Mouse (Mus musculus) urinary bladder, postnatal 14 days (tissue): ENCODE results near the gene Klrb1a.
"Not testable (repeated sequence)": the region's sequence is repeated elsewhere in the genome, so short reads cannot be mapped to it uniquely, and the experiment has no call there.

Experiments
- DNase-seq: peaks from one replicate; pipeline ENCODE4 v3.0.0; 2021; ENCODE audit warnings: low spot score

Klrb1a gene

DNA sequence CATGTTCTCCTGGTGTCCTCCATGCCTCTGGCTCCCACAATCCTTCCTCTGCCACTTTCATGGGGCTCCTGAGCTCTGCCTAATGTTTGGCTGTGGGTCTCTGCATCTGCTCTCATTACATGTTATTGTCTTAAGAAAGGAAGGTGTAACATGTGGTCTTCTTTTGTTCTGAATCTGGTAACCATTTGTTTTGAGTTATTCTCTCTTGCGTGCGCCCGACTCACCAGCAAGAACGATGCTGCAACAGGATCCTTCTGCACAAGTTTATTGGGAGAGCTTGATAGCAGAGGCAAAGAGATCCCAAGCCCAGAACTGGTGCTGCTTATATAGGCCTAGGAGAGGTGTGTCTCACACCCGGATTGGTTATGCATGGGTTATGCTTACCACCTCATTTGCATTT is at the start of gene Klrb1a:
Gene Klrb1a (minus strand): TSS at position 101 of the 400 bp plus-strand sequence.
- DNase-seq: not testable (repeated sequence)

DNA sequence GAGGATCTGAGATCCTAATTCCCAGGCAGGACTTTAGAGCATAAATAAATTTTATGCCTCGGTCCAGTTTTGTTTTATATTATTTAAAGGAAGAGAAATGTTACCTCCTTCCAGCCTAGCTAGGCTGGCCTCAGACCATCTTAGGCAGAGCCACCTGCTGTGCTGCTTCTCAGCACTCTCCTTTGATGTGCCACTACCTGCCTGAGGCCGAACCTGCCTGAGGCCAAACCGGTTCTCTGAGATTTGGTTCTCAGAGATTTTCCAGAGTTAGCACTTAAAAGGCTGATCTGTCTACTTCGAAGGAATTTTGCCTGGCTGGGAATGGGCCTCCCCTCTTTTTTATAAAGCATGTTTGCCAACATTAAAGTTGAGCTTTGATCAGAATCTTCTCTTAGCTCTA is 46.6 kb upstream of the Klrb1a start:
- no peak for DNase-seq

DNA sequence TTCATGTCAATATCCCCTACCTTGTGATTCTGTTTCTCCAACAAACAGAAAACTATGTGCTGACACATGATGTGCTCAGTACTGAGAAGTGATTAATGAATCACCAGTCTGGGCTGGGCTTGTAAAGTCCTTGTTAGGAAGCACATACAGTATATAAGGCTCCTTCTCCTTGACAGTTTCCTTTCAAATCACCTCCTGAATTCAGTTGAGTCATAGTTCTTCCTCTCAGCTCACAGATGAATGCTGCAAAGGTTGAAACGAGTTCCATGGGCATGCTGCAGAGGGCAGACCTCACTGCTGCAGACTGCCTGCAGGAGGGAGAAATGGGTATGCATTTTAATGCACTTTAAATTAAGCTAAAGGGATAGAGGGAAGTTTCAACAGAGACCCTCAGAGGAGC is 38.9 kb upstream of the Klrb1a start, which contains the start of gene Clec2h:
Gene Clec2h (plus strand): TSS at position 180 of the 400 bp plus-strand sequence.
- DNase-seq: no peak

DNA sequence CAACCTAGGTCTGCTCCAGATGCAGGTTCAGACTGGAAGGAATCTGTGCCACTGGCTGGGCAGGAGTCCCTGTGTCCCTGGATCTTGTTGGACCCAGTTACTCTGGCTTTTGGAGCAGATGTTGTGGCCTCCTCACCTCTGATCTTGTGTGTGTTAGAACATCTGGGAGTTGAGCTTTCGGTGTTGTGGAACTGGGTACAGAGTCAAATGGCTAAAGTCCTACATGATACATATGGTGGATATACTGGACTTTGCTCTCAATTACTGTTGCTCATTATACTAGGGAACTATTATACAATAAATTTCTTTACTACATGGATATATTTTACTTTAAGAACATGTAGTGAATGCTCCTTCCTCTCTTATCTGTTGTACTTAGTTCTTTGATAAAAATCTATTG is 37.9 kb upstream of the Klrb1a start:
- no peak for DNase-seq

DNA sequence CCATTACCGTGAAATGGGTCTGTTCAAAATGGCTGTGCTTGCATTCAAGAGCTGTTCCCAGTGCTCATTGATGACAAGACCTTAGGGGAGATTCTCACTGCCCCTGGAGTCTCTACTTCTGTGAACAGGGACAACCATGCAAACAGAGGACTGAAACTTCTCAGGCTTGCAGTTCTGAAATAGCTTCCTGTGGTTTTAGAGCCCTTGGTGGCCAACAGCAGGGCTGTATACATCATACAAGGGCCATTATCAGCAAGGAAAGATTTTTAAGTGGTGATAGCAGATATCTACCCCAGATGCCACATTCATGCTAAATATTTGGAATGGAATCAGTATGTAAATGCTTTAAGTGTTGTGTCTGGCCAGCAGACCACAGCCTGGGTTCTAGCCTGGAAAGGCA is 29.6 kb upstream of the Klrb1a start:
- no peak for DNase-seq

DNA sequence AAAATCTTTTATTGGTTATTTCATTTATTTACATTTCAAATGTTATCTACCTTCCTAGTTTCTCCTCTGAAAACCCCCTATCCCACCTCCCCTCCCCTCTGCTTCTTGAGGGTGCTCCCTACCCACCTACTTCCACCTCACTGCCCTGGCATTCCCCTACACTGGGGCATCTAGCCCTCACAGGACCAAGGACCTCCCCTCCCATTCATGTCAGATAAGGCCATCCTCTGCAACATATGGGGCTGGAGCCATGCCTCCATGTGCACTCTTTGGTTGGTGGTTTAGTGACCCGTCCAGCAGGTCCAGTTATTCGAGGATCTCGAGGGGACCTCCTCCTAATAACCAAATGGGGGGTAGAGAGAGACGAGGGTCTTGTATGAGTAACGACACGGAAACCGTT is 27.5 kb upstream of the Klrb1a start:
- not testable (repeated sequence) for DNase-seq

DNA sequence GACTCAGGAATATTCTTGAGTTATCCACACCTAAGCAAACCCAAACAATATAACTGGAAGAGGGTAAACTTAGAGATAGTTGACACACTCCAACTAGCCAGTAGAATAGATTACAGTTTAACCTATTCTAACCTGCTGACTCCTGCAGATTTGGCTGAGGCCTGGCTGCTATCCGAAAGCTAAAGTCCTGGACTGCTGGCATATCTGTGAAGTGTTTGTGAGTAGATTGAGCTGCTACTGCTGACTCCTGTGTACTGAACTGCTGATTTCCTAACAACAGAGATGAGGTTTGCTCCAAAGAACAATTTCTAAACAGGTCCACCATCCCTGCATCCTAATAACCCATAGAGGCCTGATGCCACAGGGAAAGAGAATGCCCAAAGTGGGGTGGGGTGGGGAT is 26.9 kb upstream of the Klrb1a start:
- DNase-seq: no peak

DNA sequence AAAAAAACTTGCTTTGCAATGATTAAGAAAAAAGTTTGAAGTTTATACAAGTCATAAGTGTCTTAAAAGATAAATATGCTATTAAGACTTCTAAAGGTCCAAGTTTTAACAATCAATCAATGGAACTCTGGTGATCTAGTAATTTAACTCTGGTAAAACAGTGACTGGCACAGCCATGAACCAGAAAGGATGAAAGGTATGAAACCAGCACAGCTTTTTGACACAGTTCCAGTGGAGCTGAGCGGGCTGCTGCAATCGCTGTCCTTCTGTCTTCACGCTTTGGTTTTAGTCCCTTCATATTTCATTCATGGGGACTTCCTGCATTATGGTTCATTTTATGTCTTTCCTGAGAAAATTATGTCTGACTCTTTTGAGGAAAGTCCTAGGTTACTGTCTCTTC is 26.3 kb upstream of the Klrb1a start:
- no peak for DNase-seq

DNA sequence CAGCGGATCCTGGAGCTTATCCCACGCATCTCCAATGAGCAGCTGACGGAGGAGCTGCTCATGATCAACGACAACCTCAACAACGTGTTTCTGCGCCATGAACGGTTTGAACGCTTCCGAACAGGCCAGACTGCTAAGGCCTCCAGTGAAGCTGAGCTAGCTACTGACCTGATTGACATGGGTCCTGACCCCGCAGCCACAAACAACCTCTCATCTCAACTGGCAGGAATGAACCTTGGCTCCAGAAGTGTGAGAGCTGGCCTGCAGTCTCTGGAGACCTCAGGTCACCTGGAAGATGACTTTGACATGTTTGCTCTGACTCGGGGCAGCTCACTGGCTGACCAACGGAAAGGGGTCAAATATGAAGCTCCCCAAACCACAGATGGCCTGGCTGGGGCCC is 22.4 kb upstream of the Klrb1a start:
- DNase-seq: not testable (repeated sequence)

DNA sequence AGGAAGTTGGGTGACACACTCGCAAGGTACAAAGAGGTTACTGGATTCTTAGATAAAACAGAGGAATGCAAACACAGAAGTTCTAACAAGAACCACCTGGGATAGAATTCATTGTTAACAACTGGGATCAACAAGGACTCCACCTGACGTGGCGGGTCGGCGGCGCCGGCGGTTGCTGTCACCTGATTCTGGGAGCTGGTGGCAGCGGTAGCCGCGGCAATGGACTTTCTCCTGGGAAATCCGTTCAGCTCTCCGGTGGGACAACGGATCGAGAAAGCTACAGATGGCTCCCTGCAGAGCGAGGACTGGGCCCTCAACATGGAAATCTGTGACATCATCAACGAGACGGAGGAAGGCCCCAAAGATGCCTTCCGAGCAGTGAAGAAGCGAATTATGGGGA is 21.4 kb upstream of the Klrb1a start:
- DNase-seq: not testable (repeated sequence)

DNA sequence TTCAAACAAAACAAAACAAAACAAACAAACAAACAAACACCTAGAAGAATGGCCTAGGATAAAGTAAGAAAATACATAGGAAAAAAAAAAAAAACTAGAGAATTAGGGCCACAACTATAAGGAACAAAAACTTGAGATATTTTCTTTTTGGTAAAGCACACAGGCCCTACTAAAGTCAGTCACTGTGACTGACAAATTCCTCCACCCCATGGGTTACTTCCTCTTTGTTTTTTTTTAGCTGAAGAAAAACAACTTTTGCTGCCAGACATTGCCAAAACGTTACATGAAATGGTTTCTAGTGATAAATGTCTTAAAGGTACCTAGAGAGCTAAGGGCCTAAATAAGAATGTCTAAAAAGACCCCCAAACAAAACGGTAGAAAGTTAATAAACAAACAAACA is 20.7 kb upstream of the Klrb1a start:
- DNase-seq: no peak

DNA sequence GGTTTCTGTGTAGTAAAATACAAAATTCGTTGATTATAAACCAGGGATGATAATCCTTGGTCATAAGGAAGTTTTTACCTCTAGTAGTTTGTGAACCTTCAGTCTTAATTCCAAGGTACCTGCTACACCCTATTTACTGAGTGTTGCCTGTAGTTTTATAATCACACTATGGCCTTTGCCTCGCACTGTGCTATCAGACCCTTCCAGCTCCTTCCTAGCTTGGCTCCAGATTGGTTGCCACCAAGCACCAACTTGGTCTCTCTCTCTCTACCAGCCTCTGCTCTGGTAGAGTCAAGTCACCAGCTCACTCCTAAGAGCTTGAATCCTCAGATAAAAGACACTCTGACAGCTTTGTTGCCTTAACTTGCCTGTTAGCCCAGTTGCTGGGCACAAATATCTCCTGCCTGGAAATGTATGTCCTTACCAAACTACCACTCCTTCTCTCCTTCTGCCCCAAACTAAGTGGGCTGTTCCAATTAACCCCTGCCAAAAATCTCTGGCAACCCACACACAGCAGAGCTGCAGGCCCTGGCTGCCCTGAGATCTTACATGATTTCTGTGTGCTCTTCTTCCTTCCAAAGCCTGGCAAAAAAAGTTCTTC is 17.9 kb upstream of the Klrb1a start:
- DNase-seq: no peak

DNA sequence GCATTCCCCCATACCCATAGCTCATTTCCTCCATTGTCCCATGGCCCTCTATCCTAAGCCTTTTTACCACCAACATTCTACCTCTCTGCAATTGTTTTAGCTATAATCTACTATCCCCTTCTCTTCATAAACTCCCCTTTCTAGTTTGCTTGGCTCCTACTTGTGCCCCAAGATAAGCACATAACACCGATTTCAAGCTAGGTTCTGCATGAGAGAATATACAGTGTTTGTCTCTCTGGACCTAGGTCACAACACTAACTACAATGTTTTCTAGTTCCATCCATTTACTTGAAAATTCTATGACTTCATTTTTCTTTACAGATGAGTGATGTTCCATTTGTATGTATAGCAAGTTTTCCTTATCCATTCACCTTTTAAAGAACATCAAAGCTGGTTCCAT is 17.3 kb upstream of the Klrb1a start:
- no peak for DNase-seq

DNA sequence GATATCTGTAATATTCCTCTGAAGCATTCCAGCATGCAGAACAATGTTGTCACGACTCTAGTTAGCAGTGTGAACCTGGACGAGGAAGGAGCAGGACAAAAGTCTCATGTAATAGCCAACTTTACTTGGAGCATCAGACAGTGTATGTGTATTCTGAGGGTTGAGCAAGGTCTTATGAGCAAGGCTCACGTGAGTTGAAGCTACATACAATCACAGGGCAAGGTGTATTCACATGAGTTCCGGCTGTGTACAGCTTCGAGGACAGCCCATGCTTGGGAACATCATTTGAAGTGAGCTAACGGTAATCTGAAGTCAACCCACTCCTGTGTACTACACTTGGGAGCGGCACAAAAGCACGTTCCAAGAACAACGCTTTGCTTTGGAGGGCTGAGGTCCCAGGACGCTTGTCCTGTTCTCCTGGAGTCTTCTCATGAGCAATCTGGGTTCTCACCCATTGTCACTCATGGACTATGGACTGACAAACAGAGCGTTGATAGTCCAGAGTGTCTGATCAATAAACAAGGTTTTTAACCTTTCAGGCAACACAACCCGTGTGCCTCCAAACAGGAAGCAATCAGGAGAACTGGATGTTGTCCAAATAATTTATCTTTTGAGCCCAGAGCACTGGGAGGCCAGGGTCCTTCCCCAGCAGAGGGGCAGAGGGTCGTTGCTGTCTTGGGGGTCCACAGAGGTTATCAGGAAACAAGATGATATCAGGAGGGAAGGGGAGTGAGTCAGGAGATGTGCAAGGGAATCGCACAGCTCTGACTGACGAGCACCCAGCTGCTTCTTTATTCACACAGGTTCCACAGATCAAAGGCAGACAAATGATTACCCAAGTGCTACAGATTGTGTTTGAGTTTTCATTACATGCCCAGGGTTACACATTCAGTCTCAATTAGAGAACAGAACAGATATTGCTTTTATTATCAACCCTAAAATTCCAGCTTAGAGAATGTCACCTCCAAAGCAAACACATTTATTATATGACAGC is 7.9 kb upstream of the Klrb1a start:
- not testable (repeated sequence) for DNase-seq

DNA sequence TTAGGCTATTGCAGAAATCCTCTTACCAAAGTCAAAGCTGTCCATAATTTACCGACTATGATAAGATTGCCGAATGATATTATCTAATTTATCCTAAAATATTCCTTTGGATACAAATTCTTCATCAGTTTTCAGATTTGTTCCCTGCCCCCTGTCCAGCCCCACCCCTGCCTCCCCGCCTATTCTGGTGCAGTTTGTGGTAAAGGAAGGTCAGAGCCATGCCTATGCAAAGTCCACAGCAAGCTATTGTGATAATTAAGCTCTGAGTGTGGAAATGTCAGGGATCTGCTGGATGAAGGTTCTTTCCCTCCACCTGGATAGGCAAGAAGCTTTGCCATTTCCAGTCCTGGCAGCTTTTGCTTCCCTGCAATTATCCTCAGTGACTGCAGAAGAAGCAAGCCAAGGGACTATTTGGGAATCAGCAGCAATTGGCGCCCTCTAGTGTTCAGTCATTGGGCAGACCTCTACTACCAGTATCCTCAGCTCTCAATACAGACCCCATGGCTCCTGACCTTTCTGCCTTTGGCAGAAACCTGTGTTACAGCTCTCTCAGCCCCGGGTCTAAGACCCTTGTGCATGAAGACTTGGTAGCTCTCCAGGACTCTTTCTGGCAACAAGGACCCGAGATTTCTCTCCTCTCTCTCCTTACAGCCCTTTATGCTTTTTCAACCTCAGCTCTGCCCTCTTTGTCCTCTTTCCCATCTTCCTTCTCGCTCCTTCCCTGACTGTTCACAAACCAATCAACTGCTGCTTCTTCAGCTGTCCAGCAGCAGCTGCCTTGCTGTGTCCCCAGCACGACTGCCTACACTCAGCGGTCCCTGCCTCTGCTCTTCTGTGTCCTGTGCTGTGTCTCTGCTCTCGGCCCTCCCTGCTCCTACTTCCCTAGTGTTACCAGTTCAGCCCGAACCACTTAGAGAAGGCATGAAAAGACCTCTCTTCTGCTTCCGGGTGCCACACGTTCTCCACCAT is 6.7 kb upstream of the Klrb1a start:
- DNase-seq: peak; percentile 35

DNA sequence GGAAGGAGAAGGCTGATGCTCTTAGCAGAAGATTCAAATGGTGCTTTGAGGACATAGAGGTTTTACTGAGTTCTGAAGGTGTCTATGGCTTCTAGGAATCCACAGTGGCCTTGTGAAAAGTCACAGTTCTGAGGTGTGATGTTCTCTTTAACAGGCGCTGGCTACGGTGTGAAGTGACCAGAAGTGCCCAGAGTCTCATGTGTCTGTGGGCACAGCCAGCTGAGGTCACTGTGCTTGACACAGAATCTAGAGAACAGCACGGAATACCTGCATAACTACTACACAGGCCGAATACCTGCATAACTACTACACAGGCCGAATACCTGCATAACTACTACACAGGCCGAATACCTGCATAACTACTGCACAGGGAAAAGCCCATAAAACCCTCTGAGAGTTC is 1.9 kb upstream of the Klrb1a start:
- not testable (repeated sequence) for DNase-seq

DNA sequence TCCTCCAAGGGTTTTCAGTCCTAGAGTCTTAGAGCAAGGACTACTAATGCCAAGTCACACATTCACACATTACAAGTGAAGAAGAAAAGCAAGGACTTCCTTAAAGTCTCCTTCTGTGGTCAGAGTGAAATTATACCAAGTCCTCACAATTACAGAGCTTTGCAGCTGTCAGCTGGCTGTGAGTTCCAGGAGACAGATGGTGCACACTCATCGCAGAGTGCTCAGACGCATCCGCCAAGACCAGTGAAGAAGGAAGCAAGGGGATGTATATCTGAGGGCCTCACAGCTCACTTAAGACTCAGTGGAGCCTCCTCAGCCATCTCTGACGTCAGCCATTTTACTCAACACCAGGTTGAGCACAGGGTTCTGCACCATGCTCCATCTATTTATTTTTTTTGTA is 1.1 kb upstream of the Klrb1a start:
- DNase-seq: no peak

DNA sequence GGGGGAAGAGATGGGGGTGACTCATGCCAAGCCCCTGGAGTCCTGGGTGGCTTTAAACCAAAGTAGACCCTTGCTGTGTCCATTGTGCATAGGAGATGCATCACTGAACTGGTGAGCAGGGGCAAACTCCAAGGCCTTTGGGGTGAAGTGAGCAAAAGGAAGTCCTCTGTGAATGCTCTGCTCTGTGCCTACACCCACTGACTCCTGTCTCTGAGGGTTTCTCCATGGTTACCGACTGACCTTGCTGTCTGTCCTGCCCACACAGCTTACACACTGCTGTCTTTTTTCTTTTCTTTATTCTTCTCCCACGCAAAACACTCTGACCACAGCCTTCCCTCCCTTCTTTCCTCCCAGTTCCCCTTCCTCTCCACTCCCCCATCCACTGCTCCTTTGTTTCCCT is 600 bp downstream of the Klrb1a start:
- DNase-seq: no peak

DNA sequence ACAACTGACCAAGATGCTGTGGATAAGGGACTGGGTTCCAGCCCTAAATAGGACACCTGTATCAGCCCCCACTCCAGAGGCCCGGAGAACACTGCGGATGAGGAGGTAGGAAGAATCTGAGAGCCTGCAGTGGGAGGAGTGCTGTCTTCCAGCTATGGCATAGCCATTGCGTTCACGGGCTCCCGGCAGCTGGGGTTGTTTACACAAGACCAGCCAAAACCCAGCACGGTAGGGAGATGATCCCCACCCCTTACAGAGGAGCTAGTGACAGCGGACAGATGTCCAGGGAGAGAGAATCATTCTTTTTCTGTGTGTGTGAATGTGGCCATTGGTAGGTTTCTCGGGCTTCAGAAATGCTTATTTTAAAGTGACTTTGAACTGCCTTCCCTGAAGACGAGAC is 17.0 kb downstream of the Klrb1a start:
- no peak for DNase-seq

DNA sequence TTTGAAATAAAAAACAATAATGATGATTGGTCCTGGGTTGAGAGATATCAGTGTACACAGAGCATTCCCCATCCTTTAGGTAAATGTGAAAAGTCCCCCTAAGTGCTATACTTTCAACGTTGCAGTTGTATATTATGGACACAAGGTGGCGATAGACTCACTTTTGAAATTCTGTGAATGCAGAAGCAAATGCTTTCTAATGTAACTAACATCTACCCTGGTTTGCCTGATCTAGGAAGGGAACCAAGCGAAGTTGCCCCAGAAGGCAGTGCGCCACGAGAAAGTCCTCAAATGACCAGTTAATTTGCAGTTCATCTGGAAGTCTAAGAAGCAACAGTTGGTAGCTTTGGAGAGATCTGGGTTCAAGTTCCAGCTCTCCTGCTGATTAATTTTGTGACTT is 18.8 kb downstream of the Klrb1a start:
- DNase-seq: no peak

DNA sequence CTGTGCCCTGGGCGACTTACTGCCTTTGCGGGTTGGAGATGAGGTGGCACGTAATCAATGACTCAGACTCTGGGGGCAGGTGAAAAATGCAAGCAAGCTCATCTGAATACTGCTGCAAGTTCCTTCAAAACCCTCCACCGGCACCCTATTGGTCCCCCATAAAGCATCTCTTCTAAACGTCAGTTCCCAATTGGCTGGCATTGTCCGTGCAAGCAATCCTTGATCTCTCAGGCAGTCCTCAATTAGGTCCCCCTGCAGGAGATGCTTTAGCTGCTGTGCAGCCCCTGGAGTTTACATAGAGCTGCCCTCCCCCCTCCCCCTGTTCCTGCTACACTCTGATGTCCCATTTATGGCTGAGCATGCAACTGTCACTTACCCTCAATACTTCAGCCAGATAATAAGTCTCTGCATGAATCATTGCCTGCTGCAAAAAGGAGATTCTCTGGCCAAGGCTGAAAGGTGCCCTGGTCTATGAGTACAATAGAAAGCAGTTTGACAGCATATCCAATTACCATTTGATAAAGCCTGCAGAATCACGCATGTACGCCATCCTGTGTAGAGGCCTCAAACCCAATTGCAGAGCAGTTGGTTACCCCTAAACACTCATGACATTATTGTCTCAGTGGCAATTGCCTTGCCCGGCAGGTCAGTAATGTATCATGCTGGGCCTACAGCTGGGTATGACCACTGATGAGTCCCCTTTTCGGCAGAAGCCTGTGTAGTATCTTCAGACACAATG is 20.7 kb downstream of the Klrb1a start:
- no peak for DNase-seq
